Mouse (Mus musculus): ENCODE measurements around the gene Uck1. TPM values are rescaled to one million over a fixed set of nuclear protein-coding genes. Genes with fewer than 3 reads are reported as not detected.
"Not testable (repeated sequence)": the region's sequence is repeated elsewhere in the genome, so short reads cannot be mapped to it uniquely, and the experiment has no call there.

Uck1 gene
- total and polyA plus RNA-seq, 3 experiments: 60.6 to 73.7 TPM; not detected in 1

DNA sequence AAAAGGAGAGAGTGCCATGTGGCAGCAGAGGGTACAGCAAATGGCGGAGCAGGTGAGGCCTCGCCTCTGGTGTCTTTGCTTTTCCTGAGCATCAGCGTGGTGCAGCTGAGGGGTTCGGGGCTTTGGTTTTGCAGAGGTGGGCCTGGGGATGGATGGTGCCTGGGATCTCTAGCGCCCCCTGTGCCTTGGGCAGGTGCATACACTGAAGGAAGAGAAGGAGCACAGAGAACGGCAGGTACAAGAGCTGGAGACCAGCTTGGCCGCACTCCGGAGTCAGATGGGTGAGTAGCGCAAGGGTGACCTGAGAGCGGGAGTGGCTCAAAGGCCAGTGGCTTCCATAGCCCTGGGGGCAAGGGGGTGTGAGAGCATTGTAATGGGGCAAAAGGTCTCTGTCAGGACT, 43.0 kb upstream of the Uck1 start:
- no peak overlapping the region for H3K9ac ChIP-seq (ENCODE audit: control insufficient read depth, low read depth, low read length, poor library complexity, severe bottlenecking)
- H3K27me3 ChIP-seq (ENCODE audit: control insufficient read depth in 1 of 2, insufficient read depth in 2 of 2, low read length in 2 of 2): no peaks in the 10 kb centered on the region
- H3K4me3 ChIP-seq (ENCODE audit: control insufficient read depth in 1 of 2, insufficient read depth in 1 of 2, low read depth in 2 of 2, low read length in 2 of 2): no peak overlapping the region
- no peak for DNase-seq (ENCODE audit: low read depth, low spot score)
- no peaks in the 10 kb centered on the region for H3K4me1 ChIP-seq (ENCODE audit: control insufficient read depth in 1 of 2, insufficient read depth in 2 of 2, low read length in 2 of 2)
- no peaks in the 10 kb centered on the region for H3K79me2 ChIP-seq (ENCODE audit: control insufficient read depth, insufficient read depth, low read length, poor library complexity)
- TF ChIP-seq CTCF (IDR thresholded peaks at IDR 0.05 in 2 of 3, conservative IDR thresholded peaks at IDR 0.05 in 1 of 3; ENCODE audit: control insufficient read depth in 1 of 3, insufficient read depth in 1 of 3, low read depth in 2 of 3, low read length in 3 of 3, poor library complexity in 1 of 3, severe bottlenecking in 1 of 3): peak; percentile 32 to 60 (median 58)
- no peak for TF ChIP-seq ETS1 (IDR thresholded peaks at IDR 0.05; ENCODE audit: low read depth, low read length)
- no peak for TF ChIP-seq E2F4 (IDR thresholded peaks at IDR 0.05; ENCODE audit: borderline replicate concordance, low read depth, low read length)
- no peak for TF ChIP-seq POLR2A (IDR thresholded peaks at IDR 0.05; ENCODE audit: control insufficient read depth in 1 of 2, insufficient read depth in 1 of 2, low read depth in 1 of 2, low read length in 2 of 2, poor library complexity in 1 of 2)
- TF ChIP-seq ZMIZ1 (IDR thresholded peaks at IDR 0.05; ENCODE audit: low read depth, low read length): no peak
- no peak for TF ChIP-seq NELFE (IDR thresholded peaks at IDR 0.05; ENCODE audit: low read depth, low read length)
- no peak for TF ChIP-seq ZNF384 (IDR thresholded peaks at IDR 0.05; ENCODE audit: low read depth, low read length)
- TF ChIP-seq EP300 (IDR thresholded peaks at IDR 0.05; ENCODE audit: low read depth in 1 of 2, low read length in 2 of 2): no peak
- TF ChIP-seq TBP (IDR thresholded peaks at IDR 0.05; ENCODE audit: low read depth, low read length): no peak
- no peak overlapping the region for H3K27ac ChIP-seq (ENCODE audit: control insufficient read depth, low read depth, low read length)
- peaks cover 0 to 2% of the 10 kb centered on the region in 2 experiments; a peak in 2 of 4 replicates for H3K36me3 ChIP-seq (ENCODE audit: control insufficient read depth in 1 of 2, insufficient read depth in 2 of 2, low read length in 2 of 2)
- H3K9me3 ChIP-seq (replicated peaks; ENCODE audit: insufficient read depth, low read length): no peaks in the 10 kb centered on the region

DNA sequence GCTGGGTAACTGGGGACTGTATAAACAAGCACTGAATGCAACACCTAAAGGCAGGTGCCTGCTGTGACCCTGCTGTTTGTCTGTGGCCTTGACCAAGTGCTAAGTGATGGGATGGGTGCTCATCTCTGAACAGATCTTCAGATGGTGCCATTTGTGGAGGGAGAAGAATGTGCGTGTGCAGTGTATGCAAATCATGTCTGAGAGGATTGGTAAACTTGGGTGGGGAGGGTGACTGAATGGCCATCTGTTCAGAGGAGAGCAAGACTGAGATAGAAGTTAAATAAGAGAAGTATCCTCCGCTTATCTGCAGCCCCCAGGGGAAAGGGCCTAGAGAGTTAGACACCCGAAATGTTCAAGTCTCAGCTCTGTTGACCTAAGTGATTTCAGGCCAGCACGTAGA, 39.5 kb upstream of the Uck1 start:
- Histone ChIP-seq H3K4me3 (ENCODE audit: control insufficient read depth in 1 of 2, insufficient read depth in 1 of 2, low read depth in 2 of 2, low read length in 2 of 2) (no peak overlapping the region), H3K36me3 (ENCODE audit: control insufficient read depth in 1 of 2, insufficient read depth in 2 of 2, low read length in 2 of 2) (peaks cover 2 to 5% of the 10 kb centered on the region in 2 experiments; a peak in 3 of 4 replicates), H3K27me3 (ENCODE audit: control insufficient read depth in 1 of 2, insufficient read depth in 2 of 2, low read length in 2 of 2) (no peaks in the 10 kb centered on the region), H3K27ac (ENCODE audit: control insufficient read depth, low read depth, low read length) (no peak overlapping the region), H3K9me3 (replicated peaks; ENCODE audit: insufficient read depth, low read length) (no peaks in the 10 kb centered on the region), H3K9ac (ENCODE audit: control insufficient read depth, low read depth, low read length, poor library complexity, severe bottlenecking) (no peak overlapping the region), H3K4me1 (ENCODE audit: control insufficient read depth in 1 of 2, insufficient read depth in 2 of 2, low read length in 2 of 2) (peaks cover 0 to 2% of the 10 kb centered on the region in 2 experiments; a peak in 1 of 4 replicates), H3K79me2 (ENCODE audit: control insufficient read depth, insufficient read depth, low read length, poor library complexity) (no peaks in the 10 kb centered on the region)
- DNase-seq (ENCODE audit: low read depth, low spot score): no peak
- no peak for TF ChIP-seq RCOR1 (IDR thresholded peaks at IDR 0.05; ENCODE audit: low read depth, low read length)
- no peak for TF ChIP-seq CTCF (IDR thresholded peaks at IDR 0.05 in 2 of 3, conservative IDR thresholded peaks at IDR 0.05 in 1 of 3; ENCODE audit: control insufficient read depth in 1 of 3, insufficient read depth in 1 of 3, low read depth in 2 of 3, low read length in 3 of 3, poor library complexity in 1 of 3, severe bottlenecking in 1 of 3)
- no peak for TF ChIP-seq USF2 (IDR thresholded peaks at IDR 0.05; ENCODE audit: borderline replicate concordance in 1 of 2, insufficient read depth in 1 of 2, low read depth in 1 of 2, low read length in 2 of 2)

DNA sequence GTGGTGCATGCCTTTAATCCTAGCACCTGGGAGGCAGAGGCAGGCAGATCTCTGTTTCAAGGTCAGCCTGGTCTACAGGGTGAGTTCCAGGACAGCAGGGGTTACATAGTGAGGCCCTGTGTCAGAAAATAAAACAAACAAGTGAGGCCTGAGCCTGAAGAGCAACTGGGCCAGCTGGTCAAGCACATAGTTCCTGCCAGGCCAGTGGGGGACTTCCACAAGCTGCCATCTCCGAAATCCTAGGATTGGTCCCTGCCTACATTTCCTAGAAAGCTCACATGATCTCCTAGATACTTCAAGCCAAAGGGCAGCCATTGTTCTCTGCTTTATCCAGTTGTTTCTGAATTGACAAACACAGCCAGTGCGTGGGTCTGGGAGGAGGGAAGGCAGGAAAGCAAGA, 35.9 kb upstream of the Uck1 start:
- not testable (repeated sequence) for DNase-seq (ENCODE audit: low read depth, low spot score); H3K79me2 ChIP-seq (ENCODE audit: control insufficient read depth, insufficient read depth, low read length, poor library complexity); H3K9ac ChIP-seq (ENCODE audit: control insufficient read depth, low read depth, low read length, poor library complexity, severe bottlenecking); H3K27me3 ChIP-seq (ENCODE audit: control insufficient read depth in 1 of 2, insufficient read depth in 2 of 2, low read length in 2 of 2); H3K4me1 ChIP-seq (ENCODE audit: control insufficient read depth in 1 of 2, insufficient read depth in 2 of 2, low read length in 2 of 2); H3K9me3 ChIP-seq (replicated peaks; ENCODE audit: insufficient read depth, low read length); H3K36me3 ChIP-seq (ENCODE audit: control insufficient read depth in 1 of 2, insufficient read depth in 2 of 2, low read length in 2 of 2); H3K4me3 ChIP-seq (ENCODE audit: control insufficient read depth in 1 of 2, insufficient read depth in 1 of 2, low read depth in 2 of 2, low read length in 2 of 2); H3K27ac ChIP-seq (ENCODE audit: control insufficient read depth, low read depth, low read length)
